Mouse (Mus musculus): ENCODE data around the gene Kcnj12. TPM values are rescaled to one million over a fixed set of nuclear protein-coding genes. Genes with fewer than 3 reads are reported as not detected.
A peak's percentile ranks its signal among the peaks of the same experiment; 100 is the strongest.

Gene Kcnj12
- 2.9 and 3.7 TPM in 2 replicates for polyA plus RNA-seq (2016; fragmentation: Nextera tagmentation; extraction: Ambion mirVana)

DNA sequence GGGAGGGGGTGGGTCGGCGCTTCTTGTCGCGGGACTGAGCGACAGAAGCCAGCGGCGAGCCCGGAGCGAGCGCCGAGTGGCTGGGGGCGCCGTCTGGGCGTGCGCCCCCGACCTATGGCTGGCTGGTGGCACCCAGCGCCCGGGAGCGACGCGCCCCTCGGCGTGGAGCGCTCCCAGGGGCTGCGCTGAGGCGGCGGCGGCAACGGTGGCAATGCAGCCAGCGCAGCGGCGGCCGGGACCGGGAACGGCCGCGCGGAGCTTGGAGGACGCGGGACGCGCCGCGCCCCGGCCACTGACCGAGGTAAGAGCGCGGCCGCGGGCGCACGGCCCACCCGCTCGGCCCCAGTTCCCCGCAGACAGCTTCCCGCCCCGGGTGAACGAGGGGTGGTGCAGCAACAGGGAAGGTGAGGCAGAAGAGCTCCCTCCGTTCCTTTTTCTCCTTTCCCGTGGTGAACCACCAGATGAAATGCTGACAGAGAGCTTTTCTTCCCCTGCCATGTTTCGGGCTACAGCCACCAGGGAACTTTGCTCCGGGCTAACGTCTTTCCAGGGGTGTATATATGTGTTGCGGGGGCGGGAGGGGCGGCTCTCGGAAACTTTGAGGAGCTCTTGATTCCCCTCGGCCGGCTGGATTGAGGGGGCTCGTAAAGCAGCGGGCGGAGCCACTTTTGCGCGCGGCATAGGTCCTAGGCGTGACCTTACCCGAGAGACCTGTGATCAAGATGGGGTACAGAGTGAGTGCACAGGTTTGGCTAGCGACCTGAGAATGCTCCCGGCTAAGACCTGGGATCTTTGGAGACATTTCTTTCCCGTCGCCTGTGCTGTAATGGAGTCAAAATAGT lies at the start of gene Kcnj12:
Kcnj12 (plus strand) TSS at position 15 of the 842 bp plus-strand sequence.
- WGBS, result under 1% methylated on average over 78 of the region's 81 CpGs
- peak within 1 kb of the TSS; percentile 53; the same call in 1 of the 2 replicates for H3K27ac ChIP-seq
- H3K4me1 ChIP-seq (replicated peaks), result peaks cover 55% of the 10 kb centered on the region

DNA sequence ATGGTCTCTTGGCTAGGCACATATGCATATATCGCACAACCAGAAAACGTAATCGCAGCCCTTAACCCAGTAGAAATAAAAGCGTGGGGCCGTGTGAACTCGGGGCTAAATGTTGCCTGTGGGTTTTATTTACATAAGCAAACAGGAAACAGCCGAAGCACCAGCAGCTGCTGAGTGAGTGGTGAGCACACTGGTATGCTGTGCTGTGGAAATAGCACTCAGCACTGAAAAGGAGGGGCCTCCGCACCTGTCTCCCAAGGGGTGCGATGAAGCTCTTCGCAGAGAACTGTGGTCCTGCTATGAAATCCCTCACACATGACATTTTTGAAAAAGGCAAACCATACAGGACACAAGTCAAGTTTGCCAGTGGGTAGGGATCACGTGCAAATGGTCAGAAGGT lies 47.3 kb upstream of the Kcnj12 start:
- DNase-seq (ENCODE audit: low spot score), result no peak
- H3K36me3 ChIP-seq, result no peaks in the 10 kb centered on the region
- no peaks in the 10 kb centered on the region for H3K9me3 ChIP-seq
- H3K27me3 ChIP-seq (ENCODE audit: insufficient read depth, poor library complexity, severe bottlenecking), result no peaks in the 10 kb centered on the region
- WGBS, result 81% methylated on average over 11 of the region's 11 CpGs
- H3K4me3 ChIP-seq, result no peak overlapping the region
- peaks cover 17% of the 10 kb centered on the region for H3K4me1 ChIP-seq (replicated peaks)
- H3K27ac ChIP-seq, result no peak overlapping the region

More for the DNA sequence above, at the start of gene Kcnj12:
- Histone ChIP-seq H3K4me3 (peak within 1 kb of the TSS; percentile 69), H3K9me3 (no peaks in the 10 kb centered on the region), H3K27me3 (ENCODE audit: insufficient read depth, poor library complexity, severe bottlenecking) (peaks cover 90% of the 10 kb centered on the region), H3K36me3 (no peaks in the 10 kb centered on the region)
- DNase-seq (ENCODE audit: low spot score), result peak; percentile 47

DNA sequence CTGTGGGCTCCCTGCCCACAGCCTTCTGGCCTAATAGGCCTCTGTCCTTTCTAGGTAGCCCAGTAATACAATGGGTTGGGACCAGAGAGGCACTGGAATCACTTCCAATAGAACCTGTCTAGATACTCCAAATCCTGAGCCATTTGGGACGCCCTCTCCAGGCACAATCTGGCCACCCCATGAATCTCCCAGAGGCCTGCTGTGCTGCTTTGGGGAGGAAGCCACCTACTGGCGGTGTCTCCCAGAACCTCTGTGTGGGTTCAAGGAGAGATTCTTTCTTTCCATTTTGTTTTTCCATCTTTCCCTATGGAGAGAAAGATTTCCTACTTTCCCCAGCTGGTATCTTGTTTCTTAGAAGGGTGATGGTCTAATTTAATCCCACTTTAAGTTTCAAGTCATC lies 46.1 kb upstream of the Kcnj12 start:
- Histone ChIP-seq H3K27ac (no peak overlapping the region), H3K4me3 (no peak overlapping the region), H3K27me3 (ENCODE audit: insufficient read depth, poor library complexity, severe bottlenecking) (no peaks in the 10 kb centered on the region), H3K36me3 (no peaks in the 10 kb centered on the region), H3K4me1 (replicated peaks) (peaks cover 17% of the 10 kb centered on the region), H3K9me3 (no peaks in the 10 kb centered on the region)
- DNase-seq (ENCODE audit: low spot score), result no peak
- WGBS, result 78% methylated on average over 2 of the region's 2 CpGs

GRCm38 (mm10) chr11:60976742-60977141 lies 45.6 kb upstream of the Kcnj12 start:
- Histone ChIP-seq H3K4me3 (no peak overlapping the region), H3K36me3 (no peaks in the 10 kb centered on the region), H3K9me3 (no peaks in the 10 kb centered on the region), H3K4me1 (replicated peaks) (peaks cover 18% of the 10 kb centered on the region), H3K27ac (0 out of 2 replicates have a peak overlapping the region, but pooled peaks have one; percentile 37), H3K27me3 (ENCODE audit: insufficient read depth, poor library complexity, severe bottlenecking) (no peaks in the 10 kb centered on the region)
- 13% methylated on average over 8 of the region's 8 CpGs for WGBS
- DNase-seq (ENCODE audit: low spot score), result peak; percentile 21

- DNase-seq (ENCODE audit: low spot score), result no peak
- Histone ChIP-seq H3K9me3 (no peaks in the 10 kb centered on the region), H3K4me1 (replicated peaks) (peaks cover 22% of the 10 kb centered on the region), H3K36me3 (no peaks in the 10 kb centered on the region), H3K27me3 (ENCODE audit: insufficient read depth, poor library complexity, severe bottlenecking) (no peaks in the 10 kb centered on the region), H3K27ac (peak overlapping the region; percentile 37; the same call in 1 of the 2 replicates), H3K4me3 (no peak overlapping the region)
- 49% methylated on average over 3 of the region's 3 CpGs for WGBS
Observed at GRCm38 (mm10) chr11:60977153-60977552, 45.2 kb upstream of the Kcnj12 start.

DNA sequence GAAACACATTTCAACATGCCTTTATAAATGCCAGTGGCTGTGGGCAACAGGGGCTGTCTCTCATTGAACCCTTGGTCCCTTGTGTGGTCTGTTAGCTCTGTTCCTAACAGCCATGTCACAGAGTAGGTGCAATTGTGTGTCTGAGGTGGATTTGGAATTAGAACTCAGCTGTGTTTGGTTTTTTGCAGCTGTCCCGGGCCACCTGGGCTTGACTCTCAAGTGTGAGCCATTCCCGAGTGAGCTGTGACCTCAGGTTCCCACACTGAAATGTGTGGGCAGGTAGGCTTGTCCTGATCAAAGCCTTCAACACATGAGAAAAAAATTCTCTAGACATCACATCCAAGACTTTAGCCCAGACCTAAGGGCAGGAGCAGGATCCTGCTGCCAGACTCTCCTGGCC lies 43.7 kb upstream of the Kcnj12 start:
- Histone ChIP-seq H3K4me3 (no peak overlapping the region), H3K9me3 (no peaks in the 10 kb centered on the region), H3K27ac (no peak overlapping the region), H3K4me1 (replicated peaks) (peaks cover 25% of the 10 kb centered on the region), H3K36me3 (no peaks in the 10 kb centered on the region), H3K27me3 (ENCODE audit: insufficient read depth, poor library complexity, severe bottlenecking) (no peaks in the 10 kb centered on the region)
- 79% methylated on average over 2 of the region's 2 CpGs for WGBS
- no peak for DNase-seq (ENCODE audit: low spot score)

- no peak overlapping the region for H3K27ac ChIP-seq
Observed at GRCm38 (mm10) chr11:60979788-60980187, 42.6 kb upstream of the Kcnj12 start.

DNA sequence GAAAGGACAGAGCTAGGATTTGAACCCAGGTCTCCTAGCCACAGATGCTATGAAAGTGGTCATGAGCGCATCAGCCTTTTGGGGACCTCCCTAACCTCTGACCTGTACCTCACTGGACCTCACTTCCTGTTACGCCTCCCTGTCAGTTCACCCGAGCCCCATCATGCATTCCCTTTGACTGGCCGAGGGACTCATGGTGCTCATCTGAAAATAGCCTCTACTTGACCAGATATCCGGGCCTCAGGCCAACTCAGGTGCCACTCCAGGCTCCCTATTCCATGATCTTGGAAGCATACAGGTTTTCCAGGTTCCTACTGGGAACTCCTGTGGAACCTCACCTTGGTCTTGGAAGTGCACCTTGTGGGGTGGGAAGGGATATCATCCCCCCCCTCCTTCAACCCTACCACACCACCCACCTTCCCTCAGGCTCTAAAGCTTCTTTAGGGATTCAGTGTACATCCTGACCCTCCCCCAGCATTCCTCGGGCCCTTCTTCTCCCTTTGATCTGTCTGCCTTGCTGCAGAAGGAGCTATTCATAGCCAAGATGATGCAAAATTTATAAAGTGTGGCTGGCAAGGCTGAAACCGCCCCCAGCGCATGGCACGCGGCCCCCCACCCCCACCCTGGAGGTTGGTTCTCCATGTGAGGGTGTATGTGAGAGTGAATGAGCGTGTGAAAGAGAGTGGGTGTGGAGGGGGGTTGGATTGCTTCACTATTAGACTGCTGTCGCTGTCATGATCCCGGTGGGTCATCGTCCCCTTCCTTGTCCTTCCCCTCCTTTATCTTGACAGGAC lies 40.5 kb upstream of the Kcnj12 start:
- no peaks in the 10 kb centered on the region for H3K9me3 ChIP-seq
- no peak overlapping the region for H3K27ac ChIP-seq
- 75% methylated on average over 14 of the region's 14 CpGs for WGBS
- no peaks in the 10 kb centered on the region for H3K36me3 ChIP-seq
- no peak for DNase-seq (ENCODE audit: low spot score)
- H3K27me3 ChIP-seq (ENCODE audit: insufficient read depth, poor library complexity, severe bottlenecking), result no peaks in the 10 kb centered on the region
- H3K4me1 ChIP-seq (replicated peaks), result peaks cover 19% of the 10 kb centered on the region
- H3K4me3 ChIP-seq, result no peak overlapping the region

More at GRCm38 (mm10) chr11:60979788-60980187, 42.6 kb upstream of the Kcnj12 start:
- Histone ChIP-seq H3K4me3 (no peak overlapping the region), H3K27me3 (ENCODE audit: insufficient read depth, poor library complexity, severe bottlenecking) (no peaks in the 10 kb centered on the region), H3K4me1 (replicated peaks) (peaks cover 26% of the 10 kb centered on the region), H3K9me3 (no peaks in the 10 kb centered on the region), H3K36me3 (no peaks in the 10 kb centered on the region)
- WGBS, result 87% methylated on average over 5 of the region's 5 CpGs
- no peak for DNase-seq (ENCODE audit: low spot score)

DNA sequence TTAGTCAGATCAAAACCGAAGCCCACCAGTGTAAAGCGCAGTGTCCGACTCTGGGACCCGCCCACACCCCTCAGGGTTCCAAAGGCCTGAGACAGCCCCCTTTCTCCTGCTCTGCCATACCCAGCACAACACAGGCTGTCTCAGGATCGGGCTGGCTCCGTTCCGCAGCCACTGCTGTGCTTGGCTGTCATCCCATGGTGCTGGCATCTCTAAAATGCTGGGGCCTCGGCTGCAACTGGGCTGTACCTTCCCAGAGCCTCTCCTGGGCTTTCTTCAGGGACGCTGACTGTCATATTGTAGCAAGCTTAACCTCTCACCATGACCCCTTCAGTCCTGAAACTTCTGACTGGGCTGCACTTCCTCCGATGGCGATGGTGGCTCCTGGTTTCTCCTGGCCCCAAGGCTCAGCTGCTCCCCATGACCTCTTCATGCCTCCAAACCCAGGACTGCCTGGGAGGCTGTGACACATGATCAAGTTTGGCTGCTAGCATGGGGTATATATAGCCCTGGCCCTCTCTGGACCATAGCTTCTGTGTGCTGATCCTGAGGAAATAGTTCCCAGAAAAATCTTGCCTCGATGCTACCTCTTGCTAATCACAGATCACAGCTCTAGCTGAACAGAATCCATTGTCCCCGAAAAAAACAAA lies 37.3 kb upstream of the Kcnj12 start:
- H3K4me1 ChIP-seq (replicated peaks), result peaks cover 13% of the 10 kb centered on the region; the same call in 1 of the 2 replicates
- no peaks in the 10 kb centered on the region for H3K9me3 ChIP-seq
- no peaks in the 10 kb centered on the region for H3K36me3 ChIP-seq
- H3K4me3 ChIP-seq, result no peak overlapping the region
- H3K27ac ChIP-seq, result no peak overlapping the region
- DNase-seq (ENCODE audit: low spot score), result no peak
- H3K27me3 ChIP-seq (ENCODE audit: insufficient read depth, poor library complexity, severe bottlenecking), result no peaks in the 10 kb centered on the region
- 63% methylated on average over 13 of the region's 13 CpGs for WGBS

DNA sequence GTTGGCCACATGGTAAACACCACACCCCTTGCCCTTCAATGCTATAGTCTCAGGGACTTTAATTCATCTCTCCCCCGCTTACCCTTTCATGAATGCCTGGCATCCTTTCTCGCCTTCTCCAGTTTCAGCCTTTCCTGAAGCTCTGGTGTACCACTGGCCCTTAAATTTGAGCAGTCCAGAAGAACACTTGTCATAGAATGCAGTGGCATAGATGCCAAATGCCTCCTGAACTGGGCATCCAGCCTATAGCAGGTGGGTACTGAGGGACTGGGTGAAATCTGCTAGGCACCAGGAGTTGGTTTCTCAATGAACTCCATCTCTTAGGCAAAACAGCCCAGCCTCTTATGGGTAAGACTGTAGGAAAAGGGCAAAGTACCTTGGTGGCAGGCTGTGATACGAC lies 31.9 kb upstream of the Kcnj12 start:
- Histone ChIP-seq H3K9me3 (no peaks in the 10 kb centered on the region), H3K4me1 (replicated peaks) (no peaks in the 10 kb centered on the region), H3K36me3 (no peaks in the 10 kb centered on the region), H3K27me3 (ENCODE audit: insufficient read depth, poor library complexity, severe bottlenecking) (no peaks in the 10 kb centered on the region), H3K4me3 (no peak overlapping the region), H3K27ac (no peak overlapping the region)
- DNase-seq (ENCODE audit: low spot score), result no peak
- 78% methylated on average over 3 of the region's 3 CpGs for WGBS

- Histone ChIP-seq H3K36me3 (no peaks in the 10 kb centered on the region), H3K9me3 (no peaks in the 10 kb centered on the region), H3K4me3 (no peak overlapping the region), H3K27ac (0 out of 2 replicates have a peak overlapping the region, but pooled peaks have one; percentile 8), H3K27me3 (ENCODE audit: insufficient read depth, poor library complexity, severe bottlenecking) (no peaks in the 10 kb centered on the region), H3K4me1 (replicated peaks) (peaks cover 54% of the 10 kb centered on the region)
- no peak for DNase-seq (ENCODE audit: low spot score)
- 79% methylated on average over 8 of the region's 8 CpGs for WGBS
Observed at GRCm38 (mm10) chr11:61002736-61003135, 19.6 kb upstream of the Kcnj12 start.

GRCm38 (mm10) chr11:61004046-61004445 lies 18.3 kb upstream of the Kcnj12 start:
- Histone ChIP-seq H3K27ac (peak overlapping the region; percentile 70; the same call in 1 of the 2 replicates), H3K9me3 (no peaks in the 10 kb centered on the region), H3K4me3 (no peak overlapping the region), H3K4me1 (replicated peaks) (peaks cover 54% of the 10 kb centered on the region), H3K27me3 (ENCODE audit: insufficient read depth, poor library complexity, severe bottlenecking) (no peaks in the 10 kb centered on the region), H3K36me3 (no peaks in the 10 kb centered on the region)
- WGBS, result 50% methylated on average over 4 of the region's 4 CpGs
- DNase-seq (ENCODE audit: low spot score), result peak; percentile 27
